Mouse (Mus musculus): ENCODE measurements at regions not wholly inside any gene's neighbourhood (a gene's known extent, or its start where the extent isn't known, plus 50 kb on each side); places are given as distances from the start of the nearest gene placed in this dataset.

DNA sequence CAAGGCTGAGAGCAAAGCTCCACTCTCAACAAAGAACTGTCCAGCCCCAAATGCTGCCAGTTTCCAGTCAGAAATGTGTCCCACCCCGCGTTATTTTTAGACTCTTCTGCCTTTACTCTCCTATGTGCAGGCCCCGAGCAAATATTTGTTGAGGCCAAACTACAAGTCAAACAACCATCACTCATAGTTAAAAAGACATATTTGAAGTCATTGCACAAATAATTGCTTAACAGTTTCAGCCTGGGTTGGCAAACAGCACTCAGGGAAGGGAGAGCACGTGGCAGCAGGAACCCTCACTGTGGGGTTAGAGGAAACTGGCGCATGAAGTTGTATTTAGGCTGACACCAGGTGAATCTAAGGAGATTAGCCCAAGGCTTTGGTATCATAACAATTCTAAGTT, 94.8 kb upstream of the Xylt1 start:
- H3K36me3 ChIP-seq (ENCODE audit: control insufficient read depth, insufficient read depth, low read length), result no peaks in the 10 kb centered on the region
- 59% methylated on average over 5 of the region's 5 CpGs for WGBS
- H3K4me1 ChIP-seq (replicated peaks; ENCODE audit: control insufficient read depth, insufficient read depth, low read length), result no peaks in the 10 kb centered on the region
- DNase-seq (ENCODE audit: low spot score) (peak; percentile 52), ATAC-seq (replicated peaks; ENCODE audit: low FRiP score, low TSS enrichment, low read depth) (peak; percentile 72)
- no peak overlapping the region for H3K9ac ChIP-seq (ENCODE audit: low read length)
- H3K27me3 ChIP-seq (replicated peaks; ENCODE audit: control insufficient read depth, insufficient read depth, low read length), result no peaks in the 10 kb centered on the region
- no peaks in the 10 kb centered on the region for H3K9me3 ChIP-seq (ENCODE audit: control insufficient read depth, low read length)
- H3K4me2 ChIP-seq (ENCODE audit: low read length), result no peak overlapping the region
- no peak overlapping the region for H3K4me3 ChIP-seq (ENCODE audit: low read depth, low read length)
- no peak overlapping the region for H3K27ac ChIP-seq (ENCODE audit: low read depth)

DNA sequence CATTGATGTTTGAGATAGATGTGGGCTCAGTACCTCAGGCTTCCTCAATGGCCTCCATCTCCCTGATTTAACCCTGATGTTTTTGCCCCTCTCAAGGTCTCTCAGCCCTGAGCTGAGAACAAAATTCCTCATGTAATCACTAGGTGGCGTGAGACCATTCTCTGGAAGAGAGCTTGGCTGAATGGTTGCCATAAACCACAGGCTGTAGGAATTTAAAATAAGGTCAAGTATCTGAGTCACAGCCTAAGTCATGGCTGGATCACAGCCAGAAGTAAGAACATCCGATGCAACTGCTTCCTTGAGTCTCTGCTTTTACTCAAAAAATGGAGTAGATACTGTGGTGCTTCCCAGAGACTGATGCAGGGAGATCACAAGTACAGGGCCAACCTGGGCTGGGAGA, 77.1 kb upstream of the Xylt1 start:
- ATAC-seq (replicated peaks; ENCODE audit: low FRiP score, low TSS enrichment, low read depth) (no peak), DNase-seq (ENCODE audit: low spot score) (no peak)
- Histone ChIP-seq H3K36me3 (ENCODE audit: control insufficient read depth, insufficient read depth, low read length) (no peaks in the 10 kb centered on the region), H3K9ac (ENCODE audit: low read length) (no peak overlapping the region), H3K4me2 (ENCODE audit: low read length) (no peak overlapping the region), H3K4me3 (ENCODE audit: low read depth, low read length) (no peak overlapping the region), H3K4me1 (replicated peaks; ENCODE audit: control insufficient read depth, insufficient read depth, low read length) (no peaks in the 10 kb centered on the region), H3K9me3 (ENCODE audit: control insufficient read depth, low read length) (no peaks in the 10 kb centered on the region), H3K27ac (ENCODE audit: low read depth) (no peak overlapping the region), H3K27me3 (replicated peaks; ENCODE audit: control insufficient read depth, insufficient read depth, low read length) (no peaks in the 10 kb centered on the region; the same call in 1 of the 2 replicates)
- WGBS, result 31% methylated on average over 2 of the region's 2 CpGs

DNA sequence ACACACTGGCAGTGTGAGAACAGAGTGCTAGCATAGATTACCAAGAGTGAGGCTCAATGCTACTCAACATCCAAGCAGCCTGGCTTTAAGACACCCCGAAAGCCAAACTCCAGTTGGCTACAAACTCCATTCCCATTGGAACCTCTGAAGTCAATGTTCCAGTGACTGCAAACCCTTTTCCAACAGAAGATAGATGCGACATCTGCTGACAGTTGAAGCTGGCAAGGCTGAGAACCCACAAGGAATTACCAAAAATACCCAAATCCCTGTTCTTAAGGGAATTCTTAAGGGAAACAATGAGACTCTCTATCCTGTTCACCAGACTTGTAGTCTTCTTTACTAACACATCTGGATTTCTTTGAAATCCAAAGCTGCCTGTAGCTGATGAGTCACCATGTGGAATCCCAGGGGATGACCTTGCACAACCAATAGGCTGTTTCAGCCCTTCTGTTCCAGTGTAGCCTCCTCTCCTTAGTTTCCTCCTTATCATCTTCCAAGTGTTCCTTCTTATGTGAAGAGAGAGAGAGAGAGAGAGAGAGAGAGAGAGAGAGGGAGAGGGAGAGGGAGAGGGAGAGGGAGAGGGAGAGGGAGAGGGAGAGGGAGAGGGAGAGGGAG, 70.1 kb upstream of the Xylt1 start:
- no peak for ATAC-seq (replicated peaks; ENCODE audit: low FRiP score, low TSS enrichment, low read depth)
- DNase-seq (ENCODE audit: low spot score), result no peak
- H3K4me1 ChIP-seq (replicated peaks; ENCODE audit: control insufficient read depth, insufficient read depth, low read length), result no peaks in the 10 kb centered on the region
- no peak overlapping the region for H3K9ac ChIP-seq (ENCODE audit: low read length)
- H3K27ac ChIP-seq (ENCODE audit: low read depth), result no peak overlapping the region
- WGBS, result 88% methylated on average over 2 of the region's 2 CpGs
- no peaks in the 10 kb centered on the region for H3K27me3 ChIP-seq (replicated peaks; ENCODE audit: control insufficient read depth, insufficient read depth, low read length)
- H3K36me3 ChIP-seq (ENCODE audit: control insufficient read depth, insufficient read depth, low read length), result no peaks in the 10 kb centered on the region
- no peaks in the 10 kb centered on the region for H3K9me3 ChIP-seq (ENCODE audit: control insufficient read depth, low read length)
- H3K4me3 ChIP-seq (ENCODE audit: low read depth, low read length), result no peak overlapping the region
- no peak overlapping the region for H3K4me2 ChIP-seq (ENCODE audit: low read length)

DNA sequence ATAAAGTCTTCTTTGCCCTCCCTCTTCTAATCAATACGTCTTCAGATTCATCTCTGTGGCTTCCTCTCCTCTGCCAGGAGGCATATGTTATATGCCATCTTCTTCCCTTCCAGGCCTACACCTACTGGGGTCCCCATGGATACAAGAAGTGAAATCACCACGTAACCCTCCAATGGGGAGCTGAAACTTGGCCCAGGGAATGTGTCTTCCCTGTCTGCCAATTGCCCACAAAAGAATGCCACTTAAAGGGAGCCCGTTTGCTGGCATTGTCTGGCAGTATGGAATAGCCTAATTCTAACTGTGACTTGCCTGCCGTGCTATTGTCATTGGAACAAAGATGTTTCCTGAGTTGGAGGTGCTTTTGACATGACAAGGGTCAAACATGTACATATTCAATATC, 69.5 kb upstream of the Xylt1 start:
- ATAC-seq (replicated peaks; ENCODE audit: low FRiP score, low TSS enrichment, low read depth) (no peak), DNase-seq (ENCODE audit: low spot score) (no peak)
- no peak overlapping the region for H3K9ac ChIP-seq (ENCODE audit: low read length)
- no peaks in the 10 kb centered on the region for H3K9me3 ChIP-seq (ENCODE audit: control insufficient read depth, low read length)
- H3K27ac ChIP-seq (ENCODE audit: low read depth), result no peak overlapping the region
- H3K27me3 ChIP-seq (replicated peaks; ENCODE audit: control insufficient read depth, insufficient read depth, low read length), result no peaks in the 10 kb centered on the region
- no peak overlapping the region for H3K4me2 ChIP-seq (ENCODE audit: low read length)
- H3K4me1 ChIP-seq (replicated peaks; ENCODE audit: control insufficient read depth, insufficient read depth, low read length), result no peaks in the 10 kb centered on the region
- H3K36me3 ChIP-seq (ENCODE audit: control insufficient read depth, insufficient read depth, low read length), result no peaks in the 10 kb centered on the region
- H3K4me3 ChIP-seq (ENCODE audit: low read depth, low read length), result no peak overlapping the region
- WGBS, result 72% methylated on average over 4 of the region's 4 CpGs

- H3K9ac ChIP-seq (ENCODE audit: low read length), result no peak overlapping the region
- H3K4me1 ChIP-seq (replicated peaks; ENCODE audit: control insufficient read depth, insufficient read depth, low read length), result no peaks in the 10 kb centered on the region
- H3K36me3 ChIP-seq (ENCODE audit: control insufficient read depth, insufficient read depth, low read length), result no peaks in the 10 kb centered on the region
- ATAC-seq (replicated peaks; ENCODE audit: low FRiP score, low TSS enrichment, low read depth) (no peak), DNase-seq (ENCODE audit: low spot score) (no peak)
- H3K4me3 ChIP-seq (ENCODE audit: low read depth, low read length), result no peak overlapping the region
- H3K27ac ChIP-seq (ENCODE audit: low read depth), result no peak overlapping the region
- H3K4me2 ChIP-seq (ENCODE audit: low read length), result no peak overlapping the region
- H3K9me3 ChIP-seq (ENCODE audit: control insufficient read depth, low read length), result no peaks in the 10 kb centered on the region
- WGBS, result 79% methylated on average over 5 of the region's 5 CpGs
- no peaks in the 10 kb centered on the region for H3K27me3 ChIP-seq (replicated peaks; ENCODE audit: control insufficient read depth, insufficient read depth, low read length)
Observed at GRCm38 (mm10) chr7:117316126-117316805, 64.5 kb upstream of the Xylt1 start.

GRCm38 (mm10) chr7:117317362-117317761, 63.4 kb upstream of the Xylt1 start:
- no peak overlapping the region for H3K4me2 ChIP-seq (ENCODE audit: low read length)
- no peak overlapping the region for H3K4me3 ChIP-seq (ENCODE audit: low read depth, low read length)
- H3K9me3 ChIP-seq (ENCODE audit: control insufficient read depth, low read length), result no peaks in the 10 kb centered on the region
- H3K27ac ChIP-seq (ENCODE audit: low read depth), result no peak overlapping the region
- no peak overlapping the region for H3K9ac ChIP-seq (ENCODE audit: low read length)
- no peaks in the 10 kb centered on the region for H3K27me3 ChIP-seq (replicated peaks; ENCODE audit: control insufficient read depth, insufficient read depth, low read length)
- WGBS, result 70% methylated on average over 2 of the region's 2 CpGs
- DNase-seq (ENCODE audit: low spot score) (no peak), ATAC-seq (replicated peaks; ENCODE audit: low FRiP score, low TSS enrichment, low read depth) (no peak)
- no peaks in the 10 kb centered on the region for H3K4me1 ChIP-seq (replicated peaks; ENCODE audit: control insufficient read depth, insufficient read depth, low read length)
- H3K36me3 ChIP-seq (ENCODE audit: control insufficient read depth, insufficient read depth, low read length), result no peaks in the 10 kb centered on the region

DNA sequence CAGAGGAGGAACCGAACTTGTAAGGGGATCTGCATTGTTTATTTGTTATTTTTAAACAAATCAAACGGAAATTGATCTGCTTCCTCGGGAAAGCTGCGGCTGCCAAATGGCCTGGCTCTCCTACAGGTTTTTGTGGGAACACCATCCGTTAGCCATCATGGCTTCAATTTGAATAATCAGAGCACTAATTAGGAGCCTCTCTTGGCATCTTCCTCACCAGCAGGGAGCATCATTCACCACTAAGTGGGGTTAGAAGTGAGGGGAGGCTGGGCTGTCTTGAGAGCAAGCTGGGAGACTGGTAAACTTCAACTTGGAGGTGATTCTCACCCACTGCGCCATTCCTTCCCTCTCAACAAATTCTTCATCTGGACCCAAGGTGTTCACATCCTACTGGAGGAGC, 60.2 kb upstream of the Xylt1 start:
- Histone ChIP-seq H3K27me3 (replicated peaks; ENCODE audit: control insufficient read depth, insufficient read depth, low read length) (no peaks in the 10 kb centered on the region), H3K9ac (ENCODE audit: low read length) (no peak overlapping the region), H3K4me2 (ENCODE audit: low read length) (no peak overlapping the region), H3K4me3 (ENCODE audit: low read depth, low read length) (no peak overlapping the region), H3K9me3 (ENCODE audit: control insufficient read depth, low read length) (no peaks in the 10 kb centered on the region), H3K27ac (ENCODE audit: low read depth) (no peak overlapping the region), H3K36me3 (ENCODE audit: control insufficient read depth, insufficient read depth, low read length) (no peaks in the 10 kb centered on the region), H3K4me1 (replicated peaks; ENCODE audit: control insufficient read depth, insufficient read depth, low read length) (no peaks in the 10 kb centered on the region)
- 50% methylated on average over 6 of the region's 6 CpGs for WGBS
- DNase-seq (ENCODE audit: low spot score), result no peak
- no peak for ATAC-seq (replicated peaks; ENCODE audit: low FRiP score, low TSS enrichment, low read depth)

Data from intestine, embryonic 14.5 days (tissue).